Mouse (Mus musculus) CH12.LX (cell line): ENCODE measurements at regions not wholly inside any gene's neighbourhood (a gene's known extent, or its start where the extent isn't known, plus 50 kb on each side); places are given as distances from the start of the nearest gene placed in this dataset.

Experiments
- BHLHE40 ChIP-seq: IDR thresholded peaks from 2 replicates; pipeline ENCODE4 v1.6.1; 2011; ENCODE audit warnings: mild to moderate bottlenecking, low read depth, low read length, improper control_type of control experiment
- CHD2 ChIP-seq: IDR thresholded peaks from 2 replicates; pipeline ENCODE4 v1.6.1; 2011; ENCODE audit warnings: low read length, improper control_type of control experiment
- CTCF ChIP-seq, 2 experiments: IDR thresholded peaks in 1 of 2; conservative IDR thresholded peaks in 1 of 2; 2 replicates each; pipeline ENCODE4 v1.5.1; 2011 to 2012; ENCODE audit warnings: low read depth in 2 of 2, low read length in 2 of 2, improper control_type of control experiment in 1 of 2, inconsistent platforms in 1 of 2, mild to moderate bottlenecking in 1 of 2, moderate library complexity in 1 of 2
- ELF1 ChIP-seq: IDR thresholded peaks from 2 replicates; pipeline ENCODE4 v1.6.1; 2014; ENCODE audit warnings: low read depth, mild to moderate bottlenecking, inconsistent platforms, low read length, improper control_type of control experiment
- ETS1 ChIP-seq: conservative IDR thresholded peaks from 2 replicates; pipeline ENCODE4 v1.6.1; 2012; ENCODE audit warnings: low read depth, mild to moderate bottlenecking, inconsistent platforms, low read length, improper control_type of control experiment, moderate library complexity
- JUND ChIP-seq: conservative IDR thresholded peaks from 2 replicates; pipeline ENCODE4 v1.6.1; 2011; ENCODE audit warnings: low read depth, low read length, improper control_type of control experiment
- NELFE ChIP-seq: IDR thresholded peaks from 2 replicates; pipeline ENCODE4 v1.6.1; 2011; ENCODE audit warnings: low read depth, low read length, improper control_type of control experiment
- POLR2A ChIP-seq: IDR thresholded peaks from 2 replicates; pipeline ENCODE4 v1.6.1; 2011; ENCODE audit warnings: low read depth, mild to moderate bottlenecking, improper control_type of control experiment, low read length

GRCm38 (mm10) chr9:61509591-61510191 lies 137.5 kb downstream of the Tle3 start:
- TF ChIP-seq CTCF (conservative IDR thresholded peaks at IDR 0.05 in 1 of 2, IDR thresholded peaks at IDR 0.05 in 1 of 2; ENCODE audit: low read depth in 2 of 2, low read length in 2 of 2): no peak
- no peak for TF ChIP-seq POLR2A
- TF ChIP-seq ETS1: no peak
- no peak for TF ChIP-seq ELF1
- no peak for TF ChIP-seq BHLHE40
- TF ChIP-seq CHD2: no peak
- TF ChIP-seq NELFE: no peak
- no peak for TF ChIP-seq JUND
